Mouse (Mus musculus) hindbrain, embryonic 13.5 days (tissue): ENCODE data around the gene Olfr212. TPM values are rescaled to one million over a fixed set of nuclear protein-coding genes. Genes with fewer than 3 reads are reported as not detected.
"Not testable (repeated sequence)": the region's sequence is repeated elsewhere in the genome, so short reads cannot be mapped to it uniquely, and the experiment has no call there.

Source experiments
- ATAC-seq: fragments of 200-750 bp; cut with Nextera tagmentation; 2 replicates; pipeline ENCODE4 v1.8.0; 2017; ENCODE audit warnings: moderate TSS enrichment; ENCODE audit not compliant: low FRiP score
- H3K27ac ChIP-seq: fragments of 300-500 bp; sonication (generic); 2 replicates; pipeline ENCODE4 v1.5.1; 2015; ENCODE audit warnings: inconsistent platforms, mild to moderate bottlenecking, moderate library complexity
- H3K27me3 ChIP-seq: fragments of 300-500 bp; sonication (generic); 2 replicates; pipeline ENCODE4 v1.6.1; 2015; ENCODE audit warnings: mild to moderate bottlenecking, inconsistent platforms
- H3K36me3 ChIP-seq: fragments of 300-500 bp; sonication (generic); 2 replicates; pipeline ENCODE4 v1.6.1; 2015; ENCODE audit warnings: mild to moderate bottlenecking, inconsistent platforms
- H3K4me1 ChIP-seq: fragments of 300-500 bp; sonication (generic); replicated peaks from 2 replicates; pipeline ENCODE4 v1.6.1; 2015; ENCODE audit warnings: inconsistent platforms
- H3K4me2 ChIP-seq: fragments of 300-500 bp; sonication (generic); 2 replicates; pipeline ENCODE4 v1.6.1; 2015; ENCODE audit warnings: inconsistent platforms, mild to moderate bottlenecking, moderate library complexity
- H3K4me3 ChIP-seq: fragments of 300-500 bp; sonication (generic); 2 replicates; pipeline ENCODE4 v1.5.1; 2015; ENCODE audit warnings: mild to moderate bottlenecking, inconsistent platforms
- H3K9ac ChIP-seq: fragments of 300-500 bp; sonication (generic); 2 replicates; pipeline ENCODE4 v1.6.1; 2015; ENCODE audit warnings: mild to moderate bottlenecking, inconsistent platforms
- H3K9me3 ChIP-seq: fragments of 300-500 bp; sonication (generic); 2 replicates; pipeline ENCODE4 v1.6.1; 2016; ENCODE audit warnings: inconsistent platforms
- WGBS: fragments of 180-500 bp; shearing (Covaris S2); methylation state at CpG from one replicate; pipeline ENCODE4 v1.1.7; 2015; 5-methylcytosine and 5-hydroxymethylcytosine counted together
- polyA plus RNA-seq: library from polyadenylated mRNA; unstranded; fragments of >200 nt; fragmentation: Nextera tagmentation; extraction: Ambion mirVana; gene quantifications from 2 replicates; pipeline ENCODE4 v1.2.1, GENCODE M21; 2015

Gene Olfr212
- polyA plus RNA-seq, 1 experiment from 2014 or later = not detected

DNA sequence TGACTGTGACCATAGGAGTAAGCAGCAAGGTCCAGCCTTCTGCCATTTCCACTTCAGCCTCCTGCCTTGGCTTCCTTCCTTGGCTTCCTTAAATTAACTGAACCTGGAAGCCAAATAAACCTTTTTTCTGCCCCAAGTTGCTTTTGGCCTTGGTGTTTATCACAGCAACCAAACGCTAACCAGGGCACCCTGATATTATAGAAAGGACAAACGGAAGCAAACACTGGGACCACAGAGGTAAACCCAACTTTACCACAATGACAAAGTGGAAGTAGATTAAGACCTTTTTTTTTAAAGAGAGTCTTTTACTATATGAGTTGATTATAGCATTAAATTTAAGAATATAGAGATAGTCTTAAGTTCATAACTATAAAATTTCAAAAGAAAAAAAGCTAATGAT, 36.2 kb downstream of the Olfr212 start:
- Histone ChIP-seq H3K9me3 (no peaks in the 10 kb centered on the region), H3K4me1 (no peaks in the 10 kb centered on the region)
- 89% methylated on average over 2 of the region's 2 CpGs for WGBS

DNA sequence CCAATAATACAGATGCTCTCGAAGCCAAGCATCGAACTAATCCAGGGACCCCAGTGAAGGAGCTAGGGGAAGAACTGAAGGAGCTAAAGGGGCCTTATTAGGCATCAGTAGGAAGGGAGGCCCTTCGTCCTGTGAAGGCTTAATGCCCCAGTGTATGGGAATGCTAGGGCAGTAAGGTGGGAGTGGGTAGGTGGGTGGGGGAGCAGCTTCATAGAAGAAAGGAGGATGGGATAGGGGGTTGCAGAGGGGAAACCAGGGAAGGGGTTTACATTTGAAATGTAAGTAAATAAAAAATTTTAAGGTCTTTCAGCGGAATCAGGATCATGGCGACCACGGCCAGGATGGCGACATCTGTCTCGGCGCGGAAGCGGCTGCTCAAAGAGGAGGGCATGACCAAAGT, 44.5 kb downstream of the Olfr212 start, which contains the start of gene Gm5580:
Gm5580 (plus strand) TSS at position 301 of the 400 bp plus-strand sequence.
- H3K4me1 ChIP-seq, H3K4me3 ChIP-seq, H3K4me2 ChIP-seq, H3K27ac ChIP-seq, H3K27me3 ChIP-seq, ATAC-seq, H3K9me3 ChIP-seq, H3K9ac ChIP-seq, H3K36me3 ChIP-seq: not testable (repeated sequence)
- WGBS = 97% methylated on average over 11 of the region's 11 CpGs

More for the DNA sequence above, 36.2 kb downstream of the Olfr212 start:
- no peak overlapping the region for H3K27ac ChIP-seq
- H3K4me2 ChIP-seq = no peak overlapping the region
- H3K9ac ChIP-seq = no peak overlapping the region
- no peaks in the 10 kb centered on the region for H3K36me3 ChIP-seq
- ATAC-seq = no peak
- H3K27me3 ChIP-seq = no peaks in the 10 kb centered on the region
- H3K4me3 ChIP-seq = no peak overlapping the region

DNA sequence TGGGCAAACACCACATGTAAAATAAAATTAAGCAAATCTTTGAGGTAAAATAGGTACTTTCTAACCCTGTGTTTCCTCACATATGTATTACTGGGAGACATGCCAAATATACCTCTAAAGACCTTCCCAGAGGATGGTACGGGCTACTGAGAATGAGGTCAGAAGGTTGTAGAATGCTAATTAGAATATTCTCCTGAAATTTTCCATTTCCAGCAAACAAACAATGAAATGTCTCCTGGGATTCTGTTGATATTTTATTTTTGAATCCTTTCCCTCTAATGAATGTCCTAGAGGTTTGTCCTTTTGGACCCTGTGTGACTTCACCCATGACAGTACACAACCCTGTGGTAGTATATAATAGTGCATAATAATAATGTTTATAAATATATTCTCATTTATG, 47.6 kb downstream of the Olfr212 start, which contains the start of gene Olfr214:
Olfr214 (plus strand) TSS at position 301 of the 400 bp plus-strand sequence.
- Histone ChIP-seq H3K4me3 (no peak within 1 kb of the TSS), H3K36me3 (no peaks in the 10 kb centered on the region), H3K27me3 (no peaks in the 10 kb centered on the region), H3K4me1 (no peaks in the 10 kb centered on the region), H3K9ac (no peak within 1 kb of the TSS), H3K27ac (no peak within 1 kb of the TSS), H3K4me2 (no peak within 1 kb of the TSS), H3K9me3 (no peaks in the 10 kb centered on the region)
- WGBS = 90% methylated on average over 1 of the region's 1 CpGs
- ATAC-seq = no peak

DNA sequence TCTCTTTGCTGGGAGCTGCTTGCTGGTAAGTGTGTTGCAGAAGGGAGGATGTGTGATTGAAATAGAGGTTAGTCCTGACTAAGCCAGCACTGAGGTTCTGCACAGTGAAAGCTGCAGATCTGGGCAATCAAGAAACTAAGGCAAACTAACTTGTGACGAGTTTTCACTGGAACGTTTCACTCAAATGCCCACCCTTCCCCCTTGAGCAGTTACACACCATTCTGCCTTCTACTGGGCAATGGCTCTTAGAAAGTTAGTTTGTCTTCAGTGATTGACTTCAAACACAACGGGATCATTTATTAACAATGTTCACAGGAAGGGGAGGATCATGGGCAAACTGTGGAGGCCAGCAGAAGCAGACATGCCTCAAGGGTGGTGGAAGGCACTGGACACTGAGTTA, 48.6 kb downstream of the Olfr212 start:
- no peak for ATAC-seq
- Histone ChIP-seq H3K9ac (no peak overlapping the region), H3K4me3 (no peak overlapping the region), H3K36me3 (no peaks in the 10 kb centered on the region), H3K4me2 (no peak overlapping the region), H3K27me3 (no peaks in the 10 kb centered on the region), H3K9me3 (no peaks in the 10 kb centered on the region), H3K4me1 (no peaks in the 10 kb centered on the region), H3K27ac (no peak overlapping the region)
- WGBS = 74% methylated on average over 3 of the region's 3 CpGs

Other genes starting within 250 kb of the Olfr212 start
- gene Zfand4, start 242.3 kb upstream of the Olfr212 start, polyA plus RNA-seq = 7.0 and 8.3 TPM in 2 replicates
- gene March8, start 168.5 kb upstream of the Olfr212 start, polyA plus RNA-seq = 62.9 and 70.6 TPM in 2 replicates
- 0.57 and 0.73 TPM in 2 replicates for gene Alox5, start 45.3 kb upstream of the Olfr212 start, polyA plus RNA-seq
- gene Olfr211, start 17.4 kb upstream of the Olfr212 start, polyA plus RNA-seq = not detected in 2 replicates
- gene Olfr213, start 31.9 kb downstream of the Olfr212 start, polyA plus RNA-seq = not detected in 2 replicates
- 0.39 and 0.44 TPM in 2 replicates for gene Gm5580, start 44.6 kb downstream of the Olfr212 start, polyA plus RNA-seq
- gene Olfr214, start 47.7 kb downstream of the Olfr212 start, polyA plus RNA-seq = not detected in 2 replicates
- gene Olfr215, start 77.7 kb downstream of the Olfr212 start, polyA plus RNA-seq = not detected in 2 replicates
- gene Zfp422, start 122.5 kb downstream of the Olfr212 start, polyA plus RNA-seq = 181 and 187 TPM in 2 replicates
- 8.0 and 9.2 TPM in 2 replicates for gene Depp1, start 144.1 kb downstream of the Olfr212 start, polyA plus RNA-seq
- 23.0 and 33.3 TPM in 2 replicates for gene Rassf4, start 167.4 kb downstream of the Olfr212 start, polyA plus RNA-seq
- 1.0 and 1.9 TPM in 2 replicates for gene Tmem72, start 210.4 kb downstream of the Olfr212 start, polyA plus RNA-seq